Comparison of ENCODE assay signal across 8 mouse cellular contexts in the genomic region with DNA sequence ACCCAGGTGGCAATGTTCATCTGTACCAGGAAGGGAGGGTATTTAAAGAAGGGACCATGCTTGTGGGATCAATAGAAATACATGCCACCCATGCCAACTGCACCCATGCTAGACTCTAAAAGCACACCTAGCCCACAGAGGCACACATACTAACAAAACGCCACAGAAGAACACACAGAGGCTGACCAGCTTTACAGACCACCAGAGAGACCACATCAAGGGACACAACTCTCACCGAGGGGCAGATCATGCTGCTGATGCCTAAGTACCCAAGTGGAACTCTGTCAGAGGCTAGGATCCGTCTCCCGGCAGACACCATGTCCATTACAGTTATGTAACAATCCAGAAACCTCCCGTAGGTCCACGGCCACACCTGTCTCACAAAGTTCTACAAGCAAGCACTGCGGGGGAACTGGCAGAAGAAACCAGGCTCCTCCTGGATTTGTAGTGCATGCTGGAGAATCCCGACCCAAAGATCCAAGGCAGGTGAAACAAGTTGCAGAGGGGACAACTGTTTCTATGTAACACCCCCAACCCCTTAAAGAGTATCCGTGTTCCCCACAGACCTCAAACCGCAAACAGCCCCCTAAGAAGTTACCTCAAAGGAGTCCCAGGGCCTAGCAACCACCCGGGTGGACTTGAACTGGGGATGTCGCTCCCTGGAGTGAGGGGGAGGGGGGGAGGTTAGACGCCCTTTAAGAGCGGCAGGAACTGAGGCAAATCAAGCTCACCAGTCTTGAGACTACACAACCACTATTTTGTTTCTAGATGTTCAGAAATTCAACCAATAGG. TPM values are rescaled to one million over a fixed set of nuclear protein-coding genes. Genes with fewer than 3 reads are reported as not detected.
A peak's percentile ranks its signal among the peaks of the same experiment; 100 is the strongest.
DNase-seq lines count a peak whose midpoint lies in the region; ATAC-seq and TF ChIP-seq lines count a peak whose summit lies in the region.

No protein-coding gene starts in this region.

- H3K9me3 ChIP-seq in heart, embryonic 15.5 days (replicated peaks) = no peaks in the 10 kb centered on the region
- H3K9me3 ChIP-seq in hindbrain, embryonic 14.5 days (ENCODE audit: control insufficient read depth, low read length) = no peaks in the 10 kb centered on the region
- no peaks in the 10 kb centered on the region for H3K9me3 ChIP-seq in midbrain, embryonic 12.5 days

- DNase-seq in heart, postnatal 36 days = no peak
- DNase-seq in hindbrain, embryonic 14.5 days (ENCODE audit: low spot score) = no peak
- no peak for DNase-seq in left cerebral cortex, postnatal 36 days (ENCODE audit: low spot score in 2 of 2)
- no peak for DNase-seq in left cerebral cortex, adult 8-10 months (ENCODE audit: low spot score in 2 of 2)
- DNase-seq in urinary bladder, adult 2 months (ENCODE audit: low spot score) = no peak

- intact Hi-C loops in heart, postnatal 36 days (cut with DNase I) = no loop called here
- intact Hi-C loops in left cerebral cortex, postnatal 36 days (cut with DNase I) = no loop called here

- H3K27me3 ChIP-seq in heart, embryonic 15.5 days = no peaks in the 10 kb centered on the region
- no peaks in the 10 kb centered on the region for H3K27me3 ChIP-seq in hindbrain, embryonic 14.5 days (ENCODE audit: control insufficient read depth, insufficient read depth, low read length)
- H3K27me3 ChIP-seq in midbrain, embryonic 12.5 days = no peaks in the 10 kb centered on the region

- no peak for TF ChIP-seq POLR2A in bone marrow, adult 2 months (IDR thresholded peaks at IDR 0.05; ENCODE audit: borderline replicate concordance, control insufficient read depth, low read depth, low read length)

- ATAC-seq in heart, embryonic 15.5 days (replicated peaks; ENCODE audit: insufficient number of reproducible peaks, insufficient read depth, low FRiP score, low read depth) = no peak
- no peak for ATAC-seq in hindbrain, embryonic 14.5 days (ENCODE audit: low FRiP score)
- no peak for ATAC-seq in midbrain, embryonic 12.5 days (ENCODE audit: low FRiP score, low read depth)

- peak overlapping the region; percentile 77 for H3K4me3 ChIP-seq in heart, embryonic 15.5 days
- H3K4me3 ChIP-seq in bone marrow, adult 2 months (replicated peaks; ENCODE audit: control insufficient read depth, low read depth, low read length) = peak overlapping the region; percentile 94
- H3K4me3 ChIP-seq in hindbrain, embryonic 14.5 days (replicated peaks; ENCODE audit: low read length) = peak overlapping the region; percentile 94
- peak overlapping the region; percentile 97 for H3K4me3 ChIP-seq in midbrain, embryonic 12.5 days

- no peak overlapping the region for H3K27ac ChIP-seq in heart, embryonic 15.5 days
- H3K27ac ChIP-seq in bone marrow, adult 2 months (ENCODE audit: control insufficient read depth, insufficient read depth, low read depth, low read length, poor library complexity) = no peak overlapping the region
- no peak overlapping the region for H3K27ac ChIP-seq in hindbrain, embryonic 14.5 days
- no peak overlapping the region for H3K27ac ChIP-seq in midbrain, embryonic 12.5 days (replicated peaks)

- no peak for TF ChIP-seq CTCF in bone marrow, adult 2 months (IDR thresholded peaks at IDR 0.05; ENCODE audit: control insufficient read depth, insufficient read depth, low read length)

- peak overlapping the region; percentile 88 for H3K9ac ChIP-seq in heart, embryonic 15.5 days
- H3K9ac ChIP-seq in hindbrain, embryonic 14.5 days = peak overlapping the region; percentile 90
- peak overlapping the region; percentile 88 for H3K9ac ChIP-seq in midbrain, embryonic 12.5 days (replicated peaks)

- WGBS in heart, embryonic 15.5 days = 19% methylated on average over 14 of the region's 14 CpGs
- WGBS in bone marrow, adult 2 months = 48% methylated on average over 14 of the region's 14 CpGs
- 18% methylated on average over 14 of the region's 14 CpGs for WGBS in hindbrain, embryonic 14.5 days
- WGBS in midbrain, embryonic 12.5 days = 25% methylated on average over 14 of the region's 14 CpGs

- H3K4me1 ChIP-seq in heart, embryonic 15.5 days (replicated peaks) = peaks cover 49% of the 10 kb centered on the region
- peaks cover 3% of the 10 kb centered on the region for H3K4me1 ChIP-seq in bone marrow, adult 2 months (ENCODE audit: control insufficient read depth, insufficient read depth, low read length)
- peaks cover 59% of the 10 kb centered on the region for H3K4me1 ChIP-seq in hindbrain, embryonic 14.5 days (replicated peaks; ENCODE audit: control insufficient read depth, insufficient read depth, low read length)
- H3K4me1 ChIP-seq in midbrain, embryonic 12.5 days = peaks cover 62% of the 10 kb centered on the region

- H3K36me3 ChIP-seq in heart, embryonic 15.5 days = no peaks in the 10 kb centered on the region; the same call in 1 of the 2 replicates
- H3K36me3 ChIP-seq in hindbrain, embryonic 14.5 days (replicated peaks; ENCODE audit: control insufficient read depth, insufficient read depth) = no peaks in the 10 kb centered on the region; the same call in 1 of the 2 replicates
- 0 out of 2 replicates have a peak, but pooled peaks cover 10% of the 10 kb centered on the region for H3K36me3 ChIP-seq in midbrain, embryonic 12.5 days

- H3K4me2 ChIP-seq in heart, embryonic 15.5 days = peak overlapping the region; percentile 92
- H3K4me2 ChIP-seq in hindbrain, embryonic 14.5 days (replicated peaks) = peak overlapping the region; percentile 96
- H3K4me2 ChIP-seq in midbrain, embryonic 12.5 days (replicated peaks) = peak overlapping the region; percentile 87

RNA-seq across cellular contexts. Expression of gene Nsun2, which starts 1.2 kb away (rescaled TPM):
- polyA plus RNA-seq in heart, embryonic 15.5 days (2015; fragmentation: Nextera tagmentation; extraction: Ambion mirVana) = 53.0 and 73.0 TPM in 2 replicates
- 10 to 100 TPM; 41.4 to 48.9 TPM for total RNA-seq in heart, postnatal 36 days (2021)
- 41.3 and 66.4 TPM in 2 replicates for polyA plus RNA-seq in bone marrow, adult 2 months (2011; ENCODE audit: insufficient read depth, insufficient read length, low replicate concordance, missing spikeins)
- polyA plus RNA-seq in hindbrain, embryonic 14.5 days (2014; fragmentation: Nextera tagmentation; extraction: Ambion mirVana) = 73.3 and 86.6 TPM in 2 replicates
- 91.9 and 102 TPM in 2 replicates for polyA plus RNA-seq in midbrain, embryonic 12.5 days (2016; fragmentation: Nextera tagmentation; extraction: Ambion mirVana)
- 10 to 100 TPM; 75.5 to 77.9 TPM for total RNA-seq in left cerebral cortex, postnatal 36 days (2021)
- 10 to 100 TPM; 73.7 to 94.6 (median 86.7) TPM for total RNA-seq in left cerebral cortex, adult 8-10 months (2022)
- polyA plus RNA-seq in urinary bladder, adult 2 months (2012; rRNA removed) = 59.3 and 67.8 TPM in 2 replicates

RNA-seq across cellular contexts. Expression of gene Tent4a, which starts 2.1 kb away (rescaled TPM):
- 3.1 and 4.0 TPM in 2 replicates for polyA plus RNA-seq in heart, embryonic 15.5 days (2015; fragmentation: Nextera tagmentation; extraction: Ambion mirVana)
- total RNA-seq in heart, postnatal 36 days (2021) = 10 to 100 TPM; 12.8 to 14.4 TPM
- 7.6 and 8.8 TPM in 2 replicates for polyA plus RNA-seq in bone marrow, adult 2 months (2011; ENCODE audit: insufficient read depth, insufficient read length, low replicate concordance, missing spikeins)
- 8.9 and 9.3 TPM in 2 replicates for polyA plus RNA-seq in hindbrain, embryonic 14.5 days (2014; fragmentation: Nextera tagmentation; extraction: Ambion mirVana)
- polyA plus RNA-seq in midbrain, embryonic 12.5 days (2016; fragmentation: Nextera tagmentation; extraction: Ambion mirVana) = 6.7 TPM in 2 replicates
- total RNA-seq in left cerebral cortex, postnatal 36 days (2021) = 10 to 100 TPM; 40.2 to 43.4 TPM
- total RNA-seq in left cerebral cortex, adult 8-10 months (2022) = 10 to 100 TPM; 40.9 to 45.1 (median 44.2) TPM
- polyA plus RNA-seq in urinary bladder, adult 2 months (2012; rRNA removed) = 13.9 and 15.5 TPM in 2 replicates
